Mouse (Mus musculus) intestine, embryonic 14.5 days (tissue): ENCODE results near the gene Crybb3. TPM values are rescaled to one million over a fixed set of nuclear protein-coding genes. Genes with fewer than 3 reads are reported as not detected.

Experiments used
- ATAC-seq: fragments of 200-750 bp; cut with Nextera tagmentation; replicated peaks from 2 replicates; pipeline ENCODE4 v1.8.0; 2017; ENCODE audit warnings: low read depth, moderate number of reproducible peaks, moderate TSS enrichment, moderate library complexity; ENCODE audit not compliant: low FRiP score, low TSS enrichment
- DNase-seq: peaks from one replicate; pipeline ENCODE4 v3.0.0-alpha.2; 2018; ENCODE audit warnings: low spot score
- H3K27ac ChIP-seq: fragments of 300-500 bp; sonication (generic); 2 replicates; pipeline ENCODE4 v1.5.1; 2014; ENCODE audit warnings: low read depth, mild to moderate bottlenecking, control low read depth
- H3K27me3 ChIP-seq: fragments of 300-500 bp; sonication (generic); replicated peaks from 2 replicates; pipeline ENCODE4 v1.6.1; 2014; ENCODE audit warnings: low read length, control low read depth; ENCODE audit not compliant: control insufficient read depth, insufficient read depth
- H3K36me3 ChIP-seq: fragments of 300-500 bp; sonication (generic); 2 replicates; pipeline ENCODE4 v1.6.1; 2014; ENCODE audit warnings: low read length, control low read depth; ENCODE audit not compliant: control insufficient read depth, insufficient read depth
- H3K4me1 ChIP-seq: fragments of 300-500 bp; sonication (generic); replicated peaks from 2 replicates; pipeline ENCODE4 v1.6.1; 2014; ENCODE audit warnings: low read length, control low read depth, mixed read lengths; ENCODE audit not compliant: control insufficient read depth, insufficient read depth
- H3K4me2 ChIP-seq: fragments of 300-500 bp; sonication (generic); 2 replicates; pipeline ENCODE4 v1.6.1; 2014; ENCODE audit warnings: low read length
- H3K4me3 ChIP-seq: fragments of 300-500 bp; sonication (generic); 2 replicates; pipeline ENCODE4 v1.5.1; 2014; ENCODE audit warnings: low read depth, low read length, control low read depth, mixed read lengths
- H3K9ac ChIP-seq: fragments of 300-500 bp; sonication (generic); 2 replicates; pipeline ENCODE4 v1.6.1; 2014; ENCODE audit warnings: mild to moderate bottlenecking, low read length
- H3K9me3 ChIP-seq: fragments of 300-500 bp; sonication (generic); 2 replicates; pipeline ENCODE4 v1.6.1; 2016; ENCODE audit warnings: low read length, control low read depth; ENCODE audit not compliant: control insufficient read depth
- WGBS: fragments of 180-500 bp; shearing (Covaris S2); extraction: QIAGEN DNeasy Blood & Tissue Kit; methylation state at CpG from one replicate; pipeline ENCODE4 v1.1.7; 2014; 5-methylcytosine and 5-hydroxymethylcytosine counted together
- polyA plus RNA-seq: library from polyadenylated mRNA; unstranded; fragments of >200 nt; fragmentation: Nextera tagmentation; extraction: Ambion mirVana; gene quantifications from 2 replicates; pipeline ENCODE4 v1.2.1, GENCODE M21; 2014

The Crybb3 gene
- polyA plus RNA-seq, 1 experiment from 2014 or later, result 0.28 TPM

- no peak overlapping the region for H3K4me2 ChIP-seq
- 0 out of 2 replicates have a peak, but pooled peaks cover 4% of the 10 kb centered on the region for H3K4me1 ChIP-seq
- DNase-seq, result no peak
- peaks cover 5% of the 10 kb centered on the region; the same call in 1 of the 2 replicates for H3K36me3 ChIP-seq
- H3K27me3 ChIP-seq, result no peaks in the 10 kb centered on the region
- no peak overlapping the region for H3K27ac ChIP-seq
- 50% methylated on average over 2 of the region's 2 CpGs for WGBS
- ATAC-seq, result no peak
- no peaks in the 10 kb centered on the region for H3K9me3 ChIP-seq
- no peak overlapping the region for H3K9ac ChIP-seq
- H3K4me3 ChIP-seq, result no peak overlapping the region
Measured at GRCm38 (mm10) chr5:113085931-113086330, 4.5 kb upstream of the Crybb3 start.

DNA sequence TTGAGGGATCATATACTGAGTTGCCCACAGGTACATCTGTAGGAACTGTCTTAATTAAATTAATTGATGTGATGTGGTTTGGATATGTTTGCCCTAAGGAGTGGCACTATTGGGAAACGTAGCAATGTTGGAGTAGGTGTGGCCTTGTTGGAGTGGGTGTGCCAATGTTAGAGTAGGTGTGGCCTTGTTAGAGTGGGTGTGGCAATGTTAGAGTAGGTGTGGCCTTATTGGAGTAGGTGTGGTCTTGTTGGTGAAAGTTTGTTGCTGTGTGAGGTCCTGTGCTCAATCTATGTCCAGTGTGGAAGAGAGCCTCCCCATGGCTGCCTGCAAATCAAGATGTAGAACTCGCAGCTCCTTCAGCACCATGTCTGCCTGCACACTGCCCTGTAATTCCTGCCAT, 2.9 kb upstream of the Crybb3 start:
- WGBS, result 77% methylated on average over 2 of the region's 2 CpGs
- peaks cover 4% of the 10 kb centered on the region; the same call in 1 of the 2 replicates for H3K4me1 ChIP-seq
- no peaks in the 10 kb centered on the region for H3K27me3 ChIP-seq
- ATAC-seq (no peak), DNase-seq (no peak)
- no peak overlapping the region for H3K27ac ChIP-seq
- H3K4me2 ChIP-seq, result no peak overlapping the region
- H3K4me3 ChIP-seq, result no peak overlapping the region
- no peak overlapping the region for H3K9ac ChIP-seq
- no peaks in the 10 kb centered on the region for H3K9me3 ChIP-seq
- H3K36me3 ChIP-seq, result peaks cover 1% of the 10 kb centered on the region; the same call in 1 of the 2 replicates

DNA sequence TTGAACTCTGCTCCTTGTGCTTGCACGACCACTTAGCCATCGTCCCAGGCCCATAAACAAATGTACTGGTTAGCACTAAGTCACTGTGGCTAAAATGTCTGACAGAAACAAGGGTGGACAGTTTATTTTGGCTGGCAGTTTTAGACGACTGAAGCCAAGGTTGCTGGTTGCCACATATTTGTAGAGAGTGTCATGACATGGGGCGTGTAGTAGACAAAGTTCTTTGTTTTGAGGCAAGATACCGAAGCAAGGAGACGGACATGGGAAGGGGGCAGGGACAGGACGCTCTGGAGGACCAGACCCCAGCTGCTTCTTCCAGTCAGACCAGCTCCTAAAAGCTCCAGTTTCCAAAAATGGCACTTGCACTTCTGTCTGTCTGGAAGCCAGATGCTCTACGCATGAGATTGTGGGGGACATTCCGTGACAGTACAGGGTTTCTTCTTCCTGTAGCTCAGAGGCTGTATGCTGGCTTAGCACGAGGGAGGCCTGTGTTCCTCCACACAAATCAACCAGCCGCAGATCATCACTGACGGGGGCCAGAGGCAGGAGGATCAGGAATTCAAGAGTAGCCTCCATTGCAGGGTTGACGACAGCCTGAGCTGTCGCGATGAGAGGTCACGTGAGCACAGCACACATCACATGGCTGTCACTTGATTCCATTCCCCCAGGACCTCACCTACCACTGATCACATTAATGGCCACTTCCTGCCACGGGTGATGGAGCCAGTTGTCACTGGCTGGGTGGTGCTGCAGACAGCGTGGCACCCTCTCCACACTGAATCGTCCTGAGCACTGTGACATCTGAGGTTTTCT, 1.2 kb upstream of the Crybb3 start:
- Histone ChIP-seq H3K4me2 (no peak overlapping the region), H3K27me3 (no peaks in the 10 kb centered on the region), H3K4me3 (no peak overlapping the region), H3K9ac (no peak overlapping the region), H3K9me3 (no peaks in the 10 kb centered on the region), H3K4me1 (peaks cover 4% of the 10 kb centered on the region; the same call in 1 of the 2 replicates), H3K27ac (no peak overlapping the region), H3K36me3 (no peaks in the 10 kb centered on the region)
- DNase-seq, result no peak
- 50% methylated on average over 19 of the region's 19 CpGs for WGBS
- ATAC-seq, result no peak

DNA sequence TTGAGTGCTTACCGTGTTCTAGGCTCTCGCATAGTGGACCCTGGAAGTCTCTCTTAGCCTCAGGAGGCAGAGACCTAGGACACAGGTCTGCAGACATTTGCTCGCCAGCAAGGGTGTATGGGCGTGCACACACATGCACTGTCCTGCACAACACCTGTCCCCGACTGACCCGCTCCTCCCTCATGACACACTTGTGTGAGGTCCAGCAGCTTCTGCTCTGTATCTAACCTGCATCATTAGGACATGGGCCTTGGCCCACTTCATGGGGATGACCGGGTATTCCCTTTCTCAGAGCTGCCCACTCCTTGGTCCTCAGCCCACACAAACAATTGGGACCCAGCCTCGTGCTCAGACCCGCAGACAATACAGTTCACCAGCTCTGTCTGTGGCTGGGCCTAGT, 364 bp downstream of the Crybb3 start:
- H3K36me3 ChIP-seq, result no peaks in the 10 kb centered on the region
- no peaks in the 10 kb centered on the region for H3K9me3 ChIP-seq
- no peak overlapping the region for H3K9ac ChIP-seq
- no peak overlapping the region for H3K4me3 ChIP-seq
- H3K27me3 ChIP-seq, result no peaks in the 10 kb centered on the region
- DNase-seq, result no peak
- H3K4me2 ChIP-seq, result no peak overlapping the region
- H3K4me1 ChIP-seq, result peaks cover 4% of the 10 kb centered on the region; the same call in 1 of the 2 replicates
- H3K27ac ChIP-seq, result no peak overlapping the region
- WGBS, result 94% methylated on average over 9 of the region's 9 CpGs
- ATAC-seq, result no peak

- Histone ChIP-seq H3K4me2 (0 out of 2 replicates have a peak overlapping the region, but pooled peaks have one; percentile 28), H3K36me3 (no peaks in the 10 kb centered on the region), H3K4me3 (no peak overlapping the region), H3K27ac (no peak overlapping the region), H3K9ac (no peak overlapping the region), H3K27me3 (no peaks in the 10 kb centered on the region), H3K4me1 (peaks cover 4% of the 10 kb centered on the region; the same call in 1 of the 2 replicates), H3K9me3 (no peaks in the 10 kb centered on the region)
- no peak for ATAC-seq
- DNase-seq, result peak; percentile 70
- WGBS, result 26% methylated on average over 21 of the region's 21 CpGs
Measured at GRCm38 (mm10) chr5:113079783-113080182, 1.6 kb downstream of the Crybb3 start.

DNA sequence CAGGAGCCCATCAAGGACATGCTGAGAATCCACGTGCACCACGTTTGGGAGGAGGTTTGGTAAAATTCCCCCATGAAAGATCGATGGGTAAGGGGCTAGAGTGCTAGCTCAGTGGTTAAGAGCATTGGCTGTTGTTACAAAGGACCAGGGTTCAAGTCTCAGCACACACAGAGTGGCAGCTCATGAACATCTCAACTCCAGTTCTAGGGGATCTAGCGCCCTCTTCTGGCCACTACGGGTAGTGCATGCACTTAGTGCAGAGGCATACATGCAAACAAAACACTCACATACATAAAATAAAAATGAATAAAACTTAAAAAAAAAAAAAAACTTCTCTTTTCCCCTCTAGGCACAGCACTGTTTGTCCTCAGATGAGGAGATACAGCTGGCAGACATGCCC, 2.7 kb downstream of the Crybb3 start:
- Histone ChIP-seq H3K4me2 (no peak overlapping the region), H3K4me3 (no peak overlapping the region), H3K27ac (no peak overlapping the region), H3K9me3 (no peaks in the 10 kb centered on the region), H3K36me3 (no peaks in the 10 kb centered on the region), H3K4me1 (peaks cover 4% of the 10 kb centered on the region; the same call in 1 of the 2 replicates), H3K9ac (no peak overlapping the region), H3K27me3 (no peaks in the 10 kb centered on the region)
- ATAC-seq (no peak), DNase-seq (no peak)
- WGBS, result 62% methylated on average over 5 of the region's 5 CpGs

GRCm38 (mm10) chr5:113070017-113070416, 11.4 kb downstream of the Crybb3 start, which contains the start of gene Crybb2:
TSS of gene Crybb2 (minus strand) at chr5:113070117.
- no peak for ATAC-seq

DNA sequence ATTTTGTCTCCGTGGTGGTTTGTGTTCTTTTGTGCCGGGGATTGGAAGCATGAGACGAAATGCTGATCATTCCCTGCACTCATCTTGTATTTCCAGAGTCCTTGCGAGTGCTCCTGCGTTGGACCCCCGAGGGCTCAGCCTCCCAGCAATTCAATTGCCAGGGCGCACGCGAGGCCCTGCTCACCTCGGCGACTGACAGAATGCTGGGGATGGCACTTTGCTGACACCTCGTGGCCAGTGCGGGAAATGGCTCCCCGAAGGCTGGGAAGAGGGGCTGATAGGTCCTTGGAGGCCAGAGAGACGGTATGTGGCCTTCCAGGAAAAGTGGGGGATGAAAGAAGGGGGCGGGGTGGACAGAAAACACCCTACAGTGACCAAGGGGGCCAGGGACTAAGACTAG, 27.1 kb downstream of the Crybb3 start:
- WGBS, result 4% methylated on average over 16 of the region's 16 CpGs
- no peaks in the 10 kb centered on the region for H3K4me1 ChIP-seq
- DNase-seq (peak; percentile 95), ATAC-seq (0 out of 2 replicates have a peak, but pooled peaks have one; percentile 28)
- H3K4me2 ChIP-seq, result no peak overlapping the region
- H3K36me3 ChIP-seq, result no peaks in the 10 kb centered on the region
- H3K27me3 ChIP-seq, result no peaks in the 10 kb centered on the region
- H3K4me3 ChIP-seq, result no peak overlapping the region
- H3K9me3 ChIP-seq, result no peaks in the 10 kb centered on the region
- no peak overlapping the region for H3K9ac ChIP-seq
- no peak overlapping the region for H3K27ac ChIP-seq

More at GRCm38 (mm10) chr5:113070017-113070416, 11.4 kb downstream of the Crybb3 start, which contains the start of gene Crybb2:
- H3K27me3 ChIP-seq, result no peaks in the 10 kb centered on the region
- no peak within 1 kb of the TSS for H3K9ac ChIP-seq
- H3K4me1 ChIP-seq, result no peaks in the 10 kb centered on the region
- H3K4me2 ChIP-seq, result no peak within 1 kb of the TSS
- H3K36me3 ChIP-seq, result no peaks in the 10 kb centered on the region
- no peak for DNase-seq
- no peaks in the 10 kb centered on the region for H3K9me3 ChIP-seq
- no peak within 1 kb of the TSS for H3K4me3 ChIP-seq
- H3K27ac ChIP-seq, result no peak within 1 kb of the TSS
